Mouse (Mus musculus) olfactory bulb, adult 2 months (tissue): ENCODE measurements around the gene Txnrd1.

Source experiments
- CTCF ChIP-seq: fragments of 200-500 bp; IDR thresholded peaks from 2 replicates; pipeline ENCODE4 v1.5.1; 2012; ENCODE audit warnings: low read depth, mild to moderate bottlenecking, low read length, moderate library complexity; ENCODE audit not compliant: insufficient read depth
- POLR2A ChIP-seq: fragments of 200-500 bp; IDR thresholded peaks from 2 replicates; pipeline ENCODE4 v1.6.1; 2012; ENCODE audit warnings: mild to moderate bottlenecking, low read depth, low read length, moderate library complexity; ENCODE audit not compliant: insufficient read depth

DNA sequence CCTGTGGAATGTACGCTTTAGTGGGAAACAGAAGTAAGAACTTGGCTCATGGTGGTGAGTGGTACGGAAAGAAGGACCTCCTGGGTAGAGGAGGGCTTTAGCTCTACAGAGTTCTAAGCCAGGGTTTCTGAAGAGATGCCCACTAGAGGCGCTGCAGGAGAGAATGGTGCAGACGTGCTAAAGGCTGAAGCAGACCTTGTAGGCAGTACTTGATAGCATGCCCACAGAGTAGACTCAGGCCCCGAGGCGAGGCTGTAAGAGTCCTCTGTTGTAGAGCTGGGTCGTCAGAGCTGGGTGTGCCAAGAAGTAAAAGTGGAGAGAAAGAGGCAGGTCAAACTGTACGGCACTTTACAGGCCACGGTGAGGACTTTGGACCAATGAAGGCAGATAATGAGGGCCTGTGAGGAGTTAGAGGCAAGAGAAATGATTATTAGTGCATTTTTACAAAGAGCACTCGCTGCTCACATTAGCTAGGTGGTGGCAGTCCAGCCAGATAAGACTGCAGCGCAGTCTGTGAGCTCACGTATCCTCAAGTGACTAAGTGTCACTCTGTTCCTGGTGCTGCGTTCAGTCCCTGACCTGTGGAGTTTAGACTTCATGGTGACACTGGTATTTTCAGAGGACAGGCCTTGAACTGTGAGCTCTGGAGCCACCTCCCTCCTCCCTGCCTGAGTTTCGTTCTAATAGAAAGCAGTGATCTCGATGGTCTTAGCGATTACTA, 42.5 kb downstream of the Txnrd1 start:
- TF ChIP-seq POLR2A = no peak
- no peak for TF ChIP-seq CTCF
